Mouse (Mus musculus): ENCODE data around the gene Gstk1.
A peak's percentile ranks its signal among the peaks of the same experiment; 100 is the strongest.

Gstk1 gene

DNA sequence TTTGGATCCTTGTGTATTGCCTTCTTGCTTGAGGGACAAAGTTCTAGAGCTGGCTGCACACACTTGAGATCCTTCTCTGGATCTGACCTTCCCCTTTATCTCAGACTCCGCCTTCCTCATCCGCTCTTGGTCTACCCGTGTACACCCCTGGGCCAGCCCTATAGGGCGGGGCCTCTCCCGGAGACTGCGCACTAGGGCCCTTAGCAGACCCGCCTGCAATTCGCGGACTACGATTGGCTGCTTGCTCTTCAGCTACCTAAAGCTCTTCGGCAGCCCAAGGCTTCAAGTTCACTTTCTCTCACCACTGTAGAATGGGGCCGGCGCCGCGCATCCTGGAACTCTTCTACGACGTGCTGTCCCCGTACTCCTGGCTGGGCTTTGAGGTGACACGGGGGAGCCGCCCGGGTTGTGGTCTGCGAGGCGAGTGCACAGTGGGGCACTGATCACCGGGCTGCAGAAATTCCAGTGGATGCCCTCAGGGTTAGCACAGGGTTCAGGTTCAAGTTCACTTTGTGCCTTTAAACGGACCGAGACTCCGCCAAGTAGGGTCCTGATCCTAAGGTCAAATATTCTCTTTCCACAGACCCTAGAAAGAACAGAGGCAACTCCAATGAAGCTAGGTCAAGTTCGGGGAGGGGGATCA, at the start of gene Gstk1:
Gene Gstk1, plus strand, starts transcription at position 225 of the 643 bp plus-strand sequence.
- DNase-seq (ENCODE audit: low read depth), result no peak

DNA sequence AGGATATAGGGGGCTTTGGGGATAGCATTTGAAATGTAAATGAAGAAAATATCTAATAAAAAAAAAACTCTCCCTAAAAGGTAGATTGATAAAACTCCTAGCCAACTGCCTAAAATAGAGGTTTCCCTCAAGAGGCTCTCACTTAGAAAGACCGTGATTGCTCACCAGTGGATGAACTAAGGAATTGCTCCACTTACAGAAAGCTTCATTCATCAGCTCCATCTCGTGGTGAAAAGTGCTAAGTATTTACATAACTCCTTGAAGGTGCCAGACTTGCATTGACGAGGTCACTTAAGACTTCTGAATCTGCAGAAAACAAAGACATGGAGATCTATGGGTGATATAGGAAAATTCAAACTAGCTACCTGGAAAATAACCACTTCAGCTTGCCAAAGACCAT, 48.0 kb upstream of the Gstk1 start:
- peak; percentile 62 for DNase-seq (ENCODE audit: low read depth)

DNA sequence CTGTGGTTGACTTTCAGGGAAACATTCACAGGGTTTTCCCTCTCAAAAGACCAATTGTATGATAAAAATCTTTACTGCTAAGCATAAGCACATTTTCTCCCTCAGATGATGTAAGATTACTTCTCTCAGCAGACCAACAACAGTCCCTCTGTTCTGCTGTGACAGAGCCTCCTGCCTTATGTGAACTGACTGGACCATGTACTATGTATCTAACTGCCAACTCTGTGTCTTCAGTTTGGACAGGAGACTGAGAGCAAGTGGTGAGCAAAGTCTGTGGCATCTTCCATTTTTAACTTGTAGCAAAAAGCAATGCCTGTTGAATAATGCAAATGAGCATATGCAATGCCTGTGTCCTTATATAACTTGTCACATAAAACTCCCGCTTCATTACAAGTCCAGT, 46.2 kb upstream of the Gstk1 start:
- DNase-seq (ENCODE audit: low read depth), result no peak

GRCm38 (mm10) chr6:42215028-42215427, 30.7 kb upstream of the Gstk1 start, which contains the start of gene Tas2r144:
TSS of gene Tas2r144 (plus strand) at chr6:42215328.
- no peak for DNase-seq (ENCODE audit: low read depth)

GRCm38 (mm10) chr6:42222286-42222685, 23.4 kb upstream of the Gstk1 start:
- DNase-seq (ENCODE audit: low read depth), result peak; percentile 21

DNA sequence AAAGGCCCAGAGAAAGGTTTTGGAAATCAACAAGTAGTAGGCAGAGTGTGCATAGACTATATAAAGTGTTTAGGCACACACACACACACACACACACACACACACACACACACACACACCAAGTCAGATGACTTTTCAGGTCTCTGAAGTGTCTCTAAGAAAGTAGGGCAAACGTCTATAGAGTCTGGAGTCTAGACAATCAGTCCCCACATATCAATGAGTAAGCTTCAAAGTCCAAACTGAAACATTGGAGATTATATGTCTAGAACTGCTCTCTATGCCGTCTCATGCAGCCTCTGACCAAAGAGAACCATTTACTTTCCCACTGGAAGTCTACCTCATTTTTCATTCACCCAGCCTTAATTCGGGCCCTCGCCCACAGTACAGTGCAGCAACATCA, 20.7 kb upstream of the Gstk1 start:
- DNase-seq (ENCODE audit: low read depth), result no peak

- DNase-seq (ENCODE audit: low read depth), result peak; percentile 92
These were observed 18.3 kb upstream of the Gstk1 start for GRCm38 (mm10) chr6:42227240-42228101.

- DNase-seq (ENCODE audit: low read depth), result no peak
These were observed 16.1 kb upstream of the Gstk1 start for GRCm38 (mm10) chr6:42229610-42230009.

DNA sequence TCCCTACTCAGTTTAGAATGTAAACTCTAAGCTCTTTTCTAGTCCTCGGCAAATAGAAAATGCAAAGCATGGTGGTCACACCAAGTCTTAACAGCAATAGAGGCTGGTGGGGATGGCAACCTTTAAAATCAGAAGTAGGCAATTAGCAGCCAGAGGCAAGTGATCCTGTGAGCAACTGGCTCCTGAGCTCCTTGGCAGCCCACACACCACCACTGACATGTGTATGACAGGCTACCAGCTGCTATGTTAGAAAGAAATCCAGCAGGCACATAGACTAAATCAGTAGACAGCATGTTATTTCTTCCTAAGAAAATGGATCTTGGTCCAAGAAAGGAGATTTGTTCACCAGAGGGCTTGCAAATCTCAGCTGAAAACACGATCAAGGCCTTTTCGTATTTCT, 14.5 kb upstream of the Gstk1 start:
- DNase-seq (ENCODE audit: low read depth), result no peak

GRCm38 (mm10) chr6:42237276-42237805, 8.4 kb upstream of the Gstk1 start:
- no peak for DNase-seq (ENCODE audit: low read depth)

DNA sequence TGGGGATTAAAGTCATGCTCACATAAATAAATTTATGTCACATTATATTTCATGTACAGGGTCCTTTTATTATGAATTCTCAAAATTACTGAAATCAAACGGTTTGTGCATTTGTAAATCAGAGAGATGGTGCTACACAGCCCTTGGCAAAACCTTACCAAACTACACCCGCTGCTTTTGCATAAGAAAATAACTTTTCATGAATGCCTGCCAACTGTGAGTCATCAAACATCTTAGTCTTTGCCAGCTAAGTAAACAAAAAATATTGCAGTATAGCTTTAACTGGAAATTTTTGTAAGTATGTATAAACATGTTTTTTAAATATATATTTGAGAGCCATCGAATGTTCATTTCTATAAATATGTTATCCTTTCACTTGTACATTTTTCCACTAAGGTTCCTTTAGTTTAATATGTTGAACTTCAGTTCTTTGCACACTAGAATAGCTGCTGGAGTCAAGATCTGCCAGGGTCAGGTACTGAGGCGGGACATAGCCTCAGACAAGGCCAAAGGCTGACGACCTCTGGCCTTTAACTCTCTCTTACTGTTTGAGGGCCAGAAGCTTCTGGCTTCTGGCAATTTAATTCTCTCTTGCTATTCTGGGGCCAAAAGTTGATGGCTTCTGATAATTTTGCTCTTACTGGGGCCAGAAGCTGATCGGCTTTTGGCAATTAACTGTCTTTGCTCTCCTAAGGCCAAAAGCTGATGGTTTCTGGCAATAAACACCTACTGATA, 4.3 kb upstream of the Gstk1 start:
- peak; percentile 95 for DNase-seq (ENCODE audit: low read depth)

DNA sequence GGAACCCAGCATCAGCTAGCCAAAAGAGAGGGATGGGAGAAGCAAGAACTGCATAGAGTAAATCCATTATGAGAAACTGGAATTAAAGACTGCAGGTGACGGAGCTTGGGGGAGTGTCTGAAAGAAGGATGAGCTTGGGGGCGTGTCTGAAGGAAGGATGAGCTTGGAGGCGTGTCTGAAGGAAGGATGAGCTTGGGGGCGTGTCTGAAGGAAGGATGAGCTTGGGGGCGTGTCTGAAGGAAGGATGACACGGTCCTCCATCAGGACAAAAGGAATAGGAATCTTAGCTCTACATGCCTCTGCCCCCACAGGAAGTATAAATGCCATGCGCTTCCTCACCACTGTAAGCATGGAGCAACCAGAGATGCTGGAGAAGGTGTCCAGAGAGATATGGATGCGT, 1.4 kb downstream of the Gstk1 start:
- DNase-seq (ENCODE audit: low read depth), result no peak

DNA sequence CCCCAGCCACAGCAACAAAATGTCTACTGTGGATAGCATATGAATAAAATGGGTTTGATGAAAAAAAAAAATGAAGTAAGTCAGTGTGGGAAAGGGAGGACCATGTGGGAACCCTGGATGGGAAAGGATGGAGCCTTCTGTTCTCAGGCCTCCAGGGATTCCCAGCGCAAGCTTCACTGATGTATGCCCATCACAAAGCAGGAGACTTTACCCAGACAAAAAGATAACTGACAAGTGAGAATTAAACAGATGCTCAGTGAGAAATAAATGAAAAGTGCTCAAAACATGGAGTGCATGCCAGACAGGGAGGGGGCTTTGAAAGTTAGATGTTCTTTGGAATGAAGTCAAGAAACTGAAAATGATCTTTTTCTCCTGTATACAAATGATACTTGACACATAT, 2.2 kb downstream of the Gstk1 start:
- no peak for DNase-seq (ENCODE audit: low read depth)

GRCm38 (mm10) chr6:42251791-42252190, 6.1 kb downstream of the Gstk1 start:
- DNase-seq (ENCODE audit: low read depth), result no peak

GRCm38 (mm10) chr6:42253103-42253502, 7.4 kb downstream of the Gstk1 start:
- no peak for DNase-seq (ENCODE audit: low read depth)

- DNase-seq (ENCODE audit: low read depth), result peak; percentile 73
These were observed 11.6 kb downstream of the Gstk1 start for GRCm38 (mm10) chr6:42257303-42257863.

DNA sequence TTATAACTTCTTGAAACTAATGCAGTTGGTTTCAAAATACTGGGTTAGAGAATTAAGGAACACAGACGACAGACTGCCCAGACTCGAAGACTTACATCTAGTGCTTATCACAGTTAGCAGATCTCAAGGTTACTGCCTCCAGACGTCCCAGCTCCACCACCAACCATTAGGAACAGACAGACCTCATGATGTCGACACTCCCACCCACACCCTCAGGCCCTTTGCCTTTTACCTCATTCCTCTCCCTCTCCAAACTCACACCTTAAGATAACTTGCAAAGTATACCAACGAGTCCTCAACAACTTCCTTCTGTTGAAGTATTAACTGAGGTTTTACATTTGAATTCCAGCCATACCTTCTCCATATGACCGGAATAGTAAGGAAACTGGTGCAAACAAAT, 14.7 kb downstream of the Gstk1 start:
- no peak for DNase-seq (ENCODE audit: low read depth)

GRCm38 (mm10) chr6:42261524-42262170, 15.9 kb downstream of the Gstk1 start, which contains the start of gene Tmem139:
TSS of gene Tmem139 (plus strand) at chr6:42261970.
- no peak for DNase-seq (ENCODE audit: low read depth)

DNA sequence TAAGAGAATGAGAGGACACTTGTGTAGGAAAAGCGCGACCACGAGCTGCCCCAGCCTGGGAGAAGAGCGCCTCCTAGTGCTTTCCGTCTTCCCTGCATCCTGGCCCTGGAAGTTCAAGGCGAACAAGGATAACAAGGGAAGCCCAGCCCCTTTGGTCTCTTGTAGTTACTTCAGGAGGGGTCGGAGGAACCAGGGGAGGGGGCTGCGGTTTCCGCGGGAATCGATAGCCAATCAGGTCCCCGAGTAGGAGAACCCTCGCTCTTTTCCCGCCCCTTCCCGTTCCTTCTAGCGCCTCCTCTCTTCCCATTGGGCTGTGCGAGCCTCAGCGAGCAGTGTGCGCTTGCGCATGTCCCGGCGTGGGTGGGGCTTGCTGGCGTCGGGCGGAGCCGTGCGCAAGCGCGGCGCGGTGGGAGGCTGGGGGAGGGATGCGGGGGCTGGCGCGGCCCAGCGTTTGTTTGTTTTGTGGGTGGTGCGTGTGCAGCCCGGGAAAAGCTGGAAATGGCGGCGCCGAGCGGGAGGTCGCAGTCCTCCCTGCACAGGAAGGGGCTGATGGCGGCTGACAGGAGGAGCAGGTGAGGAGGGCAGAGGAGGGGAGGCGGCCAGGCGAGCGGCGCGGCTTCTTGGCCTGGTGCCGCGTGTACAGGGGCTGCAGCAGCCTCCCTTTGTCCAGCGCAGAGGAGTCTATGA, 19.0 kb downstream of the Gstk1 start, which contains the start of gene Casp2:
Gene Casp2, plus strand, starts transcription at position 360 of the 687 bp plus-strand sequence.
- peak; percentile 100 for DNase-seq (ENCODE audit: low read depth)

GRCm38 (mm10) chr6:42265391-42266330, 19.9 kb downstream of the Gstk1 start:
- peak; percentile 11 for DNase-seq (ENCODE audit: low read depth)
